Mouse (Mus musculus) limb, embryonic 15.5 days (tissue): ENCODE measurements around the gene Met. TPM values are rescaled to one million over a fixed set of nuclear protein-coding genes. Genes with fewer than 3 reads are reported as not detected.

Experiments used
- ATAC-seq: fragments of 200-750 bp; cut with Nextera tagmentation; 2 replicates; pipeline ENCODE4 v1.8.0; 2017; ENCODE audit warnings: low read depth, moderate TSS enrichment; ENCODE audit not compliant: insufficient number of reproducible peaks, low FRiP score, low TSS enrichment
- H3K27ac ChIP-seq: fragments of 300-500 bp; sonication (generic); 2 replicates; pipeline ENCODE4 v1.5.1; 2015; ENCODE audit warnings: moderate library complexity, mild to moderate bottlenecking, inconsistent platforms
- H3K27me3 ChIP-seq: fragments of 300-500 bp; sonication (generic); 2 replicates; pipeline ENCODE4 v1.6.1; 2015; ENCODE audit warnings: inconsistent platforms
- H3K36me3 ChIP-seq: fragments of 300-500 bp; sonication (generic); 2 replicates; pipeline ENCODE4 v1.6.1; 2015; ENCODE audit warnings: inconsistent platforms
- H3K4me1 ChIP-seq: fragments of 300-500 bp; sonication (generic); 2 replicates; pipeline ENCODE4 v1.6.1; 2015; ENCODE audit warnings: inconsistent platforms
- H3K4me2 ChIP-seq: fragments of 300-500 bp; sonication (generic); 2 replicates; pipeline ENCODE4 v1.6.1; 2015; ENCODE audit warnings: mild to moderate bottlenecking, inconsistent platforms
- H3K4me3 ChIP-seq: fragments of 300-500 bp; sonication (generic); 2 replicates; pipeline ENCODE4 v1.5.1; 2015; ENCODE audit warnings: mild to moderate bottlenecking, inconsistent platforms
- H3K9ac ChIP-seq: fragments of 300-500 bp; sonication (generic); 2 replicates; pipeline ENCODE4 v1.6.1; 2015; ENCODE audit warnings: inconsistent platforms
- H3K9me3 ChIP-seq: fragments of 300-500 bp; sonication (generic); 2 replicates; pipeline ENCODE4 v1.6.1; 2016; ENCODE audit warnings: inconsistent platforms
- WGBS: fragments of 180-500 bp; shearing (Covaris S2); methylation state at CpG from one replicate; pipeline ENCODE4 v1.1.7; 2015; 5-methylcytosine and 5-hydroxymethylcytosine counted together
- polyA plus RNA-seq: library from polyadenylated mRNA; unstranded; fragments of >200 nt; fragmentation: Nextera tagmentation; extraction: Ambion mirVana; gene quantifications from 2 replicates; pipeline ENCODE4 v1.2.1, GENCODE M21; 2015

The Met gene
- polyA plus RNA-seq, 1 experiment from 2014 or later: 3.8 TPM

- ATAC-seq: no peak
- no peak overlapping the region for H3K27ac ChIP-seq
- H3K4me3 ChIP-seq: no peak overlapping the region
- H3K4me2 ChIP-seq: no peak overlapping the region
- H3K36me3 ChIP-seq: no peaks in the 10 kb centered on the region
- no peaks in the 10 kb centered on the region for H3K27me3 ChIP-seq
- no peak overlapping the region for H3K9ac ChIP-seq
- 51% methylated on average over 4 of the region's 4 CpGs for WGBS
- no peaks in the 10 kb centered on the region for H3K9me3 ChIP-seq
- H3K4me1 ChIP-seq: no peaks in the 10 kb centered on the region
These were observed 33.8 kb downstream of the Met start for GRCm38 (mm10) chr6:17497366-17497765.

- Histone ChIP-seq H3K27me3 (no peaks in the 10 kb centered on the region), H3K4me2 (no peak overlapping the region), H3K36me3 (no peaks in the 10 kb centered on the region), H3K9me3 (no peaks in the 10 kb centered on the region), H3K9ac (no peak overlapping the region), H3K27ac (no peak overlapping the region), H3K4me1 (no peaks in the 10 kb centered on the region), H3K4me3 (no peak overlapping the region)
- 78% methylated on average over 8 of the region's 8 CpGs for WGBS
- no peak for ATAC-seq
These were observed 35.2 kb downstream of the Met start for GRCm38 (mm10) chr6:17498801-17499200.

- H3K27me3 ChIP-seq: no peaks in the 10 kb centered on the region
- 88% methylated on average over 4 of the region's 4 CpGs for WGBS
These were observed 37.8 kb downstream of the Met start for GRCm38 (mm10) chr6:17501440-17501839.

GRCm38 (mm10) chr6:17502311-17502710 lies 38.7 kb downstream of the Met start:
- Histone ChIP-seq H3K4me1 (peaks cover 6% of the 10 kb centered on the region; the same call in 1 of the 2 replicates), H3K27me3 (no peaks in the 10 kb centered on the region), H3K9ac (no peak overlapping the region), H3K9me3 (no peaks in the 10 kb centered on the region), H3K36me3 (no peaks in the 10 kb centered on the region), H3K4me3 (no peak overlapping the region), H3K4me2 (no peak overlapping the region), H3K27ac (no peak overlapping the region)
- 81% methylated on average over 1 of the region's 1 CpGs for WGBS
- ATAC-seq: no peak

More at GRCm38 (mm10) chr6:17501440-17501839, 37.8 kb downstream of the Met start:
- H3K27ac ChIP-seq: no peak overlapping the region
- H3K4me3 ChIP-seq: no peak overlapping the region
- no peak for ATAC-seq
- H3K36me3 ChIP-seq: no peaks in the 10 kb centered on the region
- no peaks in the 10 kb centered on the region for H3K9me3 ChIP-seq
- H3K4me2 ChIP-seq: no peak overlapping the region
- H3K9ac ChIP-seq: no peak overlapping the region
- no peaks in the 10 kb centered on the region for H3K4me1 ChIP-seq

- Histone ChIP-seq H3K9ac (no peak overlapping the region), H3K4me2 (no peak overlapping the region), H3K4me3 (no peak overlapping the region), H3K36me3 (no peaks in the 10 kb centered on the region), H3K27me3 (no peaks in the 10 kb centered on the region), H3K27ac (no peak overlapping the region), H3K4me1 (peaks cover 7% of the 10 kb centered on the region; the same call in 1 of the 2 replicates), H3K9me3 (no peaks in the 10 kb centered on the region)
- no peak for ATAC-seq
- 71% methylated on average over 3 of the region's 3 CpGs for WGBS
These were observed 40.1 kb downstream of the Met start for GRCm38 (mm10) chr6:17503724-17504123.

GRCm38 (mm10) chr6:17505530-17505929 lies 41.9 kb downstream of the Met start:
- Histone ChIP-seq H3K4me1 (peaks cover 7% of the 10 kb centered on the region; the same call in 1 of the 2 replicates), H3K4me3 (no peak overlapping the region), H3K27ac (no peak overlapping the region), H3K9me3 (no peaks in the 10 kb centered on the region), H3K36me3 (no peaks in the 10 kb centered on the region), H3K4me2 (no peak overlapping the region), H3K27me3 (no peaks in the 10 kb centered on the region), H3K9ac (no peak overlapping the region)
- WGBS: 51% methylated on average over 3 of the region's 3 CpGs
- ATAC-seq: no peak

- H3K9me3 ChIP-seq: no peaks in the 10 kb centered on the region
- H3K36me3 ChIP-seq: no peaks in the 10 kb centered on the region
- peaks cover 7% of the 10 kb centered on the region; the same call in 1 of the 2 replicates for H3K4me1 ChIP-seq
- no peak overlapping the region for H3K27ac ChIP-seq
- 74% methylated on average over 2 of the region's 2 CpGs for WGBS
- H3K4me3 ChIP-seq: no peak overlapping the region
- no peak for ATAC-seq
- no peak overlapping the region for H3K9ac ChIP-seq
- no peaks in the 10 kb centered on the region for H3K27me3 ChIP-seq
- H3K4me2 ChIP-seq: no peak overlapping the region
These were observed 43.2 kb downstream of the Met start for GRCm38 (mm10) chr6:17506831-17507230.

- ATAC-seq: no peak
- Histone ChIP-seq H3K9me3 (no peaks in the 10 kb centered on the region), H3K36me3 (no peaks in the 10 kb centered on the region), H3K4me2 (no peak overlapping the region), H3K27ac (no peak overlapping the region), H3K4me1 (peaks cover 7% of the 10 kb centered on the region; the same call in 1 of the 2 replicates), H3K27me3 (no peaks in the 10 kb centered on the region), H3K4me3 (no peak overlapping the region), H3K9ac (no peak overlapping the region)
- 76% methylated on average over 5 of the region's 5 CpGs for WGBS
These were observed 44.6 kb downstream of the Met start for GRCm38 (mm10) chr6:17508184-17508583.

- Histone ChIP-seq H3K27ac (no peak overlapping the region), H3K9ac (no peak overlapping the region), H3K4me1 (peaks cover 7% of the 10 kb centered on the region; the same call in 1 of the 2 replicates), H3K4me3 (no peak overlapping the region), H3K36me3 (no peaks in the 10 kb centered on the region), H3K9me3 (no peaks in the 10 kb centered on the region), H3K27me3 (no peaks in the 10 kb centered on the region), H3K4me2 (no peak overlapping the region)
- ATAC-seq: no peak
- 81% methylated on average over 9 of the region's 9 CpGs for WGBS
These were observed 45.2 kb downstream of the Met start for GRCm38 (mm10) chr6:17508604-17509372.

- H3K9ac ChIP-seq: no peak overlapping the region
- no peak overlapping the region for H3K4me3 ChIP-seq
- 91% methylated on average over 15 of the region's 15 CpGs for WGBS
- no peak for ATAC-seq
- no peaks in the 10 kb centered on the region for H3K27me3 ChIP-seq
- no peak overlapping the region for H3K27ac ChIP-seq
- no peaks in the 10 kb centered on the region for H3K9me3 ChIP-seq
- no peaks in the 10 kb centered on the region for H3K4me1 ChIP-seq
- no peaks in the 10 kb centered on the region for H3K36me3 ChIP-seq
- H3K4me2 ChIP-seq: no peak overlapping the region
These were observed 49.8 kb downstream of the Met start for GRCm38 (mm10) chr6:17513381-17513780.

- Histone ChIP-seq H3K4me1 (no peaks in the 10 kb centered on the region), H3K9ac (no peak overlapping the region), H3K36me3 (no peaks in the 10 kb centered on the region), H3K4me3 (no peak overlapping the region), H3K4me2 (no peak overlapping the region), H3K27me3 (no peaks in the 10 kb centered on the region), H3K27ac (no peak overlapping the region), H3K9me3 (no peaks in the 10 kb centered on the region)
- WGBS: 35% methylated on average over 7 of the region's 7 CpGs
- peak; percentile 48; the same call in 1 of the 2 replicates for ATAC-seq
These were observed 52.3 kb downstream of the Met start for GRCm38 (mm10) chr6:17515775-17516460.
